Mouse (Mus musculus) midbrain, postnatal 0 days (tissue): ENCODE data around the gene Ric8a. TPM values are rescaled to one million over a fixed set of nuclear protein-coding genes. Genes with fewer than 3 reads are reported as not detected.

ENCODE experiments used
- ATAC-seq: fragments of 200-750 bp; cut with Nextera tagmentation; 2 replicates; pipeline ENCODE4 v1.8.0; 2017; ENCODE audit warnings: moderate number of reproducible peaks, mild to moderate bottlenecking, moderate TSS enrichment, moderate library complexity; ENCODE audit not compliant: low FRiP score
- DNase-seq: peaks from one replicate; pipeline ENCODE4 v3.0.0-alpha.2; 2015; ENCODE audit warnings: low spot score
- H3K27ac ChIP-seq: fragments of 300-500 bp; sonication (generic); 2 replicates; pipeline ENCODE4 v1.5.1; 2014; ENCODE audit warnings: low read depth, mild to moderate bottlenecking, low read length, mixed read lengths
- H3K27me3 ChIP-seq: fragments of 300-500 bp; sonication (generic); 2 replicates; pipeline ENCODE4 v1.6.1; 2014; ENCODE audit warnings: low read length, control low read depth, mixed read lengths; ENCODE audit not compliant: insufficient read depth
- H3K36me3 ChIP-seq: fragments of 300-500 bp; sonication (generic); 2 replicates; pipeline ENCODE4 v1.6.1; 2014; ENCODE audit warnings: low read length, control low read depth, mixed read lengths; ENCODE audit not compliant: insufficient read depth
- H3K4me1 ChIP-seq: fragments of 300-500 bp; sonication (generic); 2 replicates; pipeline ENCODE4 v1.6.1; 2014; ENCODE audit warnings: mild to moderate bottlenecking, control low read depth, antibody characterized with exemption, low read length, mixed read lengths; ENCODE audit not compliant: insufficient read depth
- H3K4me2 ChIP-seq: fragments of 300-500 bp; sonication (generic); 2 replicates; pipeline ENCODE4 v1.6.1; 2014; ENCODE audit warnings: low read depth, mild to moderate bottlenecking, low read length, mixed read lengths; ENCODE audit not compliant: poor library complexity, severe bottlenecking
- H3K4me3 ChIP-seq: fragments of 300-500 bp; sonication (generic); 2 replicates; pipeline ENCODE4 v1.5.1; 2014; ENCODE audit warnings: low read depth, mild to moderate bottlenecking, low read length, moderate library complexity
- H3K9ac ChIP-seq: fragments of 300-500 bp; sonication (generic); replicated peaks from 2 replicates; pipeline ENCODE4 v1.6.1; 2014; ENCODE audit warnings: mild to moderate bottlenecking, low read length, moderate library complexity, mixed read lengths; ENCODE audit not compliant: poor library complexity, severe bottlenecking
- H3K9me3 ChIP-seq: fragments of 300-500 bp; sonication (generic); 2 replicates; pipeline ENCODE4 v1.6.1; 2016; ENCODE audit warnings: low read length, control low read depth
- CTCF ChIP-seq: IDR thresholded peaks from 2 replicates; pipeline ENCODE4 v1.5.1; 2016; ENCODE audit warnings: antibody characterized with exemption, mild to moderate bottlenecking
- WGBS: fragments of 180-500 bp; shearing (Covaris S2); extraction: QIAGEN DNeasy Blood & Tissue Kit; methylation state at CpG from one replicate; pipeline ENCODE4 v1.1.7; 2014; 5-methylcytosine and 5-hydroxymethylcytosine counted together
- polyA plus RNA-seq: library from polyadenylated mRNA; unstranded; fragments of >200 nt; fragmentation: Nextera tagmentation; extraction: Ambion mirVana; gene quantifications from 2 replicates; pipeline ENCODE4 v1.2.1, GENCODE M21; 2015
- total RNA-seq: library from RNA; depleted of rRNA; stranded (reverse); fragments of >200 nt; gene quantifications from 2 replicates; pipeline ENCODE4 v1.2.3, GENCODE M21; 2014

Ric8a gene
- total and polyA plus RNA-seq, 2 experiments from 2014 or later = 81.2 to 91.8 TPM

- ATAC-seq (no peak), DNase-seq (no peak)
- WGBS = 90% methylated on average over 10 of the region's 10 CpGs
- Histone ChIP-seq H3K4me1 (no peaks in the 10 kb centered on the region), H3K9ac (no peak overlapping the region), H3K9me3 (no peaks in the 10 kb centered on the region), H3K36me3 (peaks cover 22% of the 10 kb centered on the region), H3K27me3 (no peaks in the 10 kb centered on the region), H3K27ac (no peak overlapping the region), H3K4me2 (no peak overlapping the region), H3K4me3 (no peak overlapping the region)
- TF ChIP-seq CTCF = no peak
These were observed 8.2 kb upstream of the Ric8a start for GRCm38 (mm10) chr7:140848591-140848990.

- no peak for DNase-seq
- Histone ChIP-seq H3K4me3 (no peak overlapping the region), H3K9me3 (no peaks in the 10 kb centered on the region), H3K36me3 (peaks cover 26% of the 10 kb centered on the region), H3K27me3 (no peaks in the 10 kb centered on the region), H3K4me1 (peaks cover 4% of the 10 kb centered on the region; the same call in 1 of the 2 replicates), H3K9ac (no peak overlapping the region), H3K4me2 (no peak overlapping the region), H3K27ac (no peak overlapping the region)
- TF ChIP-seq CTCF = no peak
- ATAC-seq = no peak
- WGBS = 98% methylated on average over 4 of the region's 4 CpGs
These were observed 4.8 kb upstream of the Ric8a start for GRCm38 (mm10) chr7:140851916-140852315.

GRCm38 (mm10) chr7:140853386-140853785, 3.4 kb upstream of the Ric8a start:
- no peak overlapping the region for H3K27ac ChIP-seq
- WGBS = 91% methylated on average over 9 of the region's 9 CpGs
- H3K36me3 ChIP-seq = peaks cover 26% of the 10 kb centered on the region
- ATAC-seq = no peak
- no peak overlapping the region for H3K4me3 ChIP-seq
- no peak for TF ChIP-seq CTCF
- no peak for DNase-seq
- H3K9me3 ChIP-seq = no peaks in the 10 kb centered on the region
- no peaks in the 10 kb centered on the region for H3K27me3 ChIP-seq
- no peak overlapping the region for H3K4me2 ChIP-seq
- peaks cover 11% of the 10 kb centered on the region; the same call in 1 of the 2 replicates for H3K4me1 ChIP-seq
- H3K9ac ChIP-seq = no peak overlapping the region

- Histone ChIP-seq H3K36me3 (peaks cover 32% of the 10 kb centered on the region), H3K9ac (no peak overlapping the region), H3K27ac (no peak overlapping the region), H3K4me1 (peaks cover 15% of the 10 kb centered on the region; the same call in 1 of the 2 replicates), H3K27me3 (no peaks in the 10 kb centered on the region), H3K4me3 (no peak overlapping the region), H3K4me2 (no peak overlapping the region), H3K9me3 (no peaks in the 10 kb centered on the region)
- TF ChIP-seq CTCF = no peak
- 95% methylated on average over 18 of the region's 18 CpGs for WGBS
- DNase-seq = no peak
- ATAC-seq = no peak
These were observed 2.3 kb upstream of the Ric8a start for GRCm38 (mm10) chr7:140854483-140854882.

GRCm38 (mm10) chr7:140855181-140855580, 1.6 kb upstream of the Ric8a start:
- Histone ChIP-seq H3K4me2 (peak overlapping the region; percentile 96), H3K9me3 (no peaks in the 10 kb centered on the region), H3K9ac (peak overlapping the region; percentile 97; the same call in 1 of the 2 replicates), H3K27me3 (no peaks in the 10 kb centered on the region), H3K4me3 (peak overlapping the region; percentile 81), H3K36me3 (peaks cover 37% of the 10 kb centered on the region), H3K27ac (no peak overlapping the region), H3K4me1 (peaks cover 15% of the 10 kb centered on the region; the same call in 1 of the 2 replicates)
- DNase-seq (no peak), ATAC-seq (no peak)
- no peak for TF ChIP-seq CTCF
- 82% methylated on average over 9 of the region's 9 CpGs for WGBS

GRCm38 (mm10) chr7:140855860-140856784, 635 bp upstream of the Ric8a start, which contains the start of gene Gm45785:
Gene Gm45785 (minus strand): TSS chr7:140856331.
- H3K27ac ChIP-seq = peak within 1 kb of the TSS; percentile 95
- ATAC-seq (peak; percentile 83), DNase-seq (peak; percentile 95)
- H3K4me2 ChIP-seq = peak within 1 kb of the TSS; percentile 96
- under 1% methylated on average over 51 of the region's 51 CpGs for WGBS
- peaks cover 15% of the 10 kb centered on the region; the same call in 1 of the 2 replicates for H3K4me1 ChIP-seq
- peaks cover 45% of the 10 kb centered on the region for H3K36me3 ChIP-seq
- no peaks in the 10 kb centered on the region for H3K27me3 ChIP-seq
- H3K4me3 ChIP-seq = peak within 1 kb of the TSS; percentile 81
- peak within 1 kb of the TSS; percentile 97 for H3K9ac ChIP-seq
- no peaks in the 10 kb centered on the region for H3K9me3 ChIP-seq
- peak; percentile 37 for TF ChIP-seq CTCF
